Mouse (Mus musculus) olfactory bulb, adult 2 months (tissue): Measurements from ENCODE around the gene Cd44.

Experiments
- CTCF ChIP-seq: fragments of 200-500 bp; IDR thresholded peaks from 2 replicates; pipeline ENCODE4 v1.5.1; 2012; ENCODE audit warnings: low read depth, mild to moderate bottlenecking, low read length, moderate library complexity; ENCODE audit not compliant: insufficient read depth
- POLR2A ChIP-seq: fragments of 200-500 bp; IDR thresholded peaks from 2 replicates; pipeline ENCODE4 v1.6.1; 2012; ENCODE audit warnings: mild to moderate bottlenecking, low read depth, low read length, moderate library complexity; ENCODE audit not compliant: insufficient read depth

GRCm38 (mm10) chr2:102867396-102868088 is 33.9 kb downstream of the Cd44 start:
- TF ChIP-seq CTCF = no peak
- TF ChIP-seq POLR2A = no peak
